Mouse (Mus musculus) liver, embryonic 11.5 days (tissue): ENCODE data around the gene Rad51b. TPM values are rescaled to one million over a fixed set of nuclear protein-coding genes. Genes with fewer than 3 reads are reported as not detected.
A peak's percentile ranks its signal among the peaks of the same experiment; 100 is the strongest.

Source experiments
- ATAC-seq: fragments of 200-750 bp; cut with Nextera tagmentation; replicated peaks from 2 replicates; pipeline ENCODE4 v1.8.0; 2017; ENCODE audit warnings: moderate number of reproducible peaks, mild to moderate bottlenecking, moderate TSS enrichment, moderate library complexity; ENCODE audit not compliant: low FRiP score
- DNase-seq: peaks from one replicate; pipeline ENCODE4 v3.0.0-alpha.2; 2017; ENCODE audit warnings: low spot score
- H3K27ac ChIP-seq: fragments of 300-500 bp; sonication (generic); 2 replicates; pipeline ENCODE4 v1.5.1; 2014; ENCODE audit warnings: mild to moderate bottlenecking, low read depth, low read length, control low read depth
- H3K27me3 ChIP-seq: fragments of 300-500 bp; sonication (generic); replicated peaks from 2 replicates; pipeline ENCODE4 v1.6.1; 2014; ENCODE audit warnings: low read length, mixed read lengths; ENCODE audit not compliant: control insufficient read depth, insufficient read depth
- H3K36me3 ChIP-seq: fragments of 300-500 bp; sonication (generic); 2 replicates; pipeline ENCODE4 v1.6.1; 2014; ENCODE audit warnings: mild to moderate bottlenecking, low read length, moderate library complexity, mixed read lengths; ENCODE audit not compliant: control insufficient read depth, insufficient read depth
- H3K4me1 ChIP-seq: fragments of 300-500 bp; sonication (generic); replicated peaks from 2 replicates; pipeline ENCODE4 v1.6.1; 2014; ENCODE audit warnings: low read length, mixed read lengths; ENCODE audit not compliant: control insufficient read depth, insufficient read depth
- H3K4me2 ChIP-seq: fragments of 300-500 bp; sonication (generic); 2 replicates; pipeline ENCODE4 v1.6.1; 2014; ENCODE audit warnings: mild to moderate bottlenecking, control low read depth, moderate library complexity
- H3K4me3 ChIP-seq: fragments of 300-500 bp; sonication (generic); 2 replicates; pipeline ENCODE4 v1.5.1; 2014; ENCODE audit warnings: low read depth, low read length, control low read depth
- H3K9ac ChIP-seq: fragments of 300-500 bp; sonication (generic); 2 replicates; pipeline ENCODE4 v1.6.1; 2014; ENCODE audit warnings: low read depth, low read length, control low read depth
- H3K9me3 ChIP-seq: fragments of 300-500 bp; sonication (generic); 2 replicates; pipeline ENCODE4 v1.6.1; 2016; ENCODE audit warnings: low read length, inconsistent platforms, mixed read lengths; ENCODE audit not compliant: control insufficient read depth
- WGBS: fragments of 180-500 bp; shearing (Covaris S2); extraction: QIAGEN DNeasy Blood & Tissue Kit; methylation state at CpG from one replicate; pipeline ENCODE4 v1.1.7; 2014; 5-methylcytosine and 5-hydroxymethylcytosine counted together
- polyA plus RNA-seq: library from polyadenylated mRNA; unstranded; fragments of >200 nt; fragmentation: Nextera tagmentation; extraction: Ambion mirVana; gene quantifications from 2 replicates; pipeline ENCODE4 v1.2.1, GENCODE M21; 2014

Rad51b gene
- polyA plus RNA-seq, result 7.7 and 8.3 TPM in 2 replicates

DNA sequence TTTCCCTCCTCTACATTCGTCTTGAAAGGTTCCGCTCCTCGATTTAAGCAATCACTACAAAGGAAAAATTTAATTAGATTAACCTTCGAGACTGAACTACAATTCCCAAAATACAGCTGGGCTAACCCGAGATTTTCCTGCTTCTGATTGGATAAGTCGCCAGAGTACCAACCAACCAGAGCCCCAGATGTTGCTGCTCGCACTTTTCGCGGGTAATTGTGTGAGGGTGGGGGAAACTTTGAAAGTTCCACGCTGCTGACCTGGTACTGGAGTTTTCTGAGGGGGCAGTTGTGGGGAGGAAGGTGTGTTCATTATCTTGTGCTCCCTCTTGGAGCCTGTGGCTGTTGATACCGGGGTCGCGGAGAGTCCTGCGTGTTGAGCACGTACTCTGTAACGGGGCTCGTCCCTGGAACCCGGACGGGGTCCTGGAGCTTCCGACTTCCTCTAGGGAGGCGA is at the start of gene Rad51b:
Gene Rad51b (plus strand): TSS at position 162 of the 456 bp plus-strand sequence.
- Histone ChIP-seq H3K4me3 (peak within 1 kb of the TSS; percentile 85), H3K27me3 (no peaks in the 10 kb centered on the region), H3K36me3 (no peaks in the 10 kb centered on the region), H3K9me3 (no peaks in the 10 kb centered on the region), H3K9ac (peak within 1 kb of the TSS; percentile 70), H3K4me1 (peaks cover 11% of the 10 kb centered on the region), H3K4me2 (peak within 1 kb of the TSS; percentile 78), H3K27ac (peak within 1 kb of the TSS; percentile 67; the same call in 1 of the 2 replicates)
- under 1% methylated on average over 21 of the region's 21 CpGs for whole genome bisulfite sequencing
- DNase-seq, result peak; percentile 81
- peak; percentile 85 for ATAC-seq

DNA sequence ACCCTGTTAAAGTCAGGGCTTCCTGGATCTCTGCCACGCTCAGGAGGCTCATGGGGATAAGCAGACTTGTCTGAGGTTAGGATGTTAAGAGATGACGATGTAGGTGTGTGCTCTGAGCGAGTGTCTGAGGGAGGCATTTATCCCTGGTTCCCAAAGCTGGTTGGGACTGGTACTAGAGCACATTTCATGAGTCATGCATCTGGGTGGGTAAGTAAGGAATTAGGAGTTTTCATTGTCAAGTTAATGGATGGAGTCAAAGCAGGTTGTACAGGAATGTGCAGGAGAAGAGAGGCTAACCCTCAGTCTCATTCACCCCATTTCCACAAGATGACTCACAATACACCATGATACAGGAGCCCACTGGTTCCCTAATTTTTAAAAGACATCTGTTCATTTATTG is 49.0 kb upstream of the Rad51b start:
- Histone ChIP-seq H3K27ac (no peak overlapping the region), H3K36me3 (peaks cover 29% of the 10 kb centered on the region), H3K4me3 (no peak overlapping the region), H3K27me3 (no peaks in the 10 kb centered on the region), H3K4me2 (no peak overlapping the region), H3K4me1 (no peaks in the 10 kb centered on the region), H3K9me3 (no peaks in the 10 kb centered on the region), H3K9ac (no peak overlapping the region)
- ATAC-seq (no peak), DNase-seq (no peak)
- 80% methylated on average over 3 of the region's 3 CpGs for WGBS

DNA sequence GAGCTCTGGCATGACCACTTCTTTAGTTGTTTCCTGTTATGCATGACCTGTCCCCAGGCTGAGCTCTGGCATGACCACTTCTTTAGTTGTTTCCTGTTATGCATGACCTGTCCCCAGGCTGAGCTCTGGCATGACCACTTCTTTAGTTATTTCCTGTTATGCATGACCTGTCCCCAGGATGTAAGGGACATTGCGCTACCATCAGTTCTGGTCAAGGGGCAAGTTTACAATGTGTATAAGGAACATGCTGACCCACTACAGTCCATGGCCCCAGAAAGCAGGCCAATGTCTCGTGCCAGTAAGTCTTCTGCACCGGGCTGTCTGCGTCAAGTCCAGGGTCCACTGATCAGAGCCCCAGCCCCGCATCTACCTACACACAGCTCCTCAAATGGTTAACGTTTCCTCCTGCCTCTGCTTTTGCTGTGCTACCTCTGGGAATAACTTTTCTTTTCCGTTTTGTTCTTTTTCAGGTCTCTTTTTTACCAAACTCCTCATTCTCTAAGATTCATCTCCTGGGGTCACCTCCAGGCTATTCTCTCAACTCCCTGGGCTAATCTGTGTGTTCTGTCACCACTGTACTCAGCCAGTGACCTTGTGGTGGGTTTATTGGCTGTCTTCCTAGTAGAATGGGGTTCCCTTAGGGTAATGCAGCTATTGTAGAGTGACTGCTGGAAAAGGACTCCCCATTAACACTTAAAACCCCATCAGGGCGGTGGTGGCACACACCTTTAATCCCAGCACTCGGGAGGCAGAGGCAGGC is 43.6 kb upstream of the Rad51b start:
- DNase-seq, result no peak
- no peak overlapping the region for H3K4me3 ChIP-seq
- no peaks in the 10 kb centered on the region for H3K4me1 ChIP-seq
- H3K36me3 ChIP-seq, result peaks cover 26% of the 10 kb centered on the region
- H3K9me3 ChIP-seq, result no peaks in the 10 kb centered on the region
- no peak overlapping the region for H3K9ac ChIP-seq
- ATAC-seq, result no peak
- H3K27ac ChIP-seq, result no peak overlapping the region
- WGBS, result 90% methylated on average over 9 of the region's 9 CpGs
- H3K4me2 ChIP-seq, result no peak overlapping the region
- H3K27me3 ChIP-seq, result no peaks in the 10 kb centered on the region

DNA sequence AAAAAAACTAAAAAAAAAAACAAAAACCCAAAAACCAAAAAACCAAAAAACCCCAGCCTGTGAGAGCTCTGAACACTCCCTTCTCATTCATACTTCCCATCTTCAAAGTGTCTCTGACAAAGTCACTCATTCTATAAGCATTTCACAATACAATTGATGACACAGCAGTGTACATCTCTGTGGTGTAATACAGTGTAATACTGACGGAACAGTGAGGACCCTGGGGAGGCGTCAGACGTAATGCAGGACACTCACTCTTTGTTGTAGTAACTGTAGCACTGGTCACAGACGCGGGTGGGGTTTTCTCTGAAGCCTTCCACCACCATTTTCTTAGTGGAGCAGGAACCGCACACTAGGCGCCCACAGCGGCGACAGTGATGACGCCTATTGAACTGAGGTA is 42.1 kb upstream of the Rad51b start:
- peaks cover 26% of the 10 kb centered on the region; the same call in 1 of the 2 replicates for H3K36me3 ChIP-seq
- ATAC-seq (no peak), DNase-seq (no peak)
- no peak overlapping the region for H3K4me2 ChIP-seq
- no peaks in the 10 kb centered on the region for H3K4me1 ChIP-seq
- H3K27ac ChIP-seq, result no peak overlapping the region
- H3K27me3 ChIP-seq, result no peaks in the 10 kb centered on the region
- H3K9me3 ChIP-seq, result no peaks in the 10 kb centered on the region
- H3K9ac ChIP-seq, result no peak overlapping the region
- WGBS, result 92% methylated on average over 10 of the region's 10 CpGs
- H3K4me3 ChIP-seq, result no peak overlapping the region

DNA sequence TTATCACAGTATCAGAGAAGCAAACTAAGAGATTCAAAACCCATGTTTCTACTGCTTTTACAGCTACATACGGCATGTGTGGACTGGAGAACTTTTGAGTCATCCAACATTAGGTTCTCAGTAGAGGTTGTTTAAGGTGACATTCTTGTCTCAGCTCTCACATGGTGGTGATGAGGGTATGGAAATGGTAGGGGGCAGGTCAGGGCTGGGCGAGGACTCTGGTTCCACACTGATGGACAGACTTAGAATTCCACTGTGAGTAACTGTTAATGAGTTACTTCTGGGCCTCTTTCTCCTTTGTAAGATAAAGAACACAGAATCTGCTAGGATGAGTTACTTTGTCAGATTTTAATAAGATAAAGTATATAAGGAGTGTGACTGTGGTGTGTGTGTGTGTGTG is 36.9 kb upstream of the Rad51b start:
- no peak for ATAC-seq

DNA sequence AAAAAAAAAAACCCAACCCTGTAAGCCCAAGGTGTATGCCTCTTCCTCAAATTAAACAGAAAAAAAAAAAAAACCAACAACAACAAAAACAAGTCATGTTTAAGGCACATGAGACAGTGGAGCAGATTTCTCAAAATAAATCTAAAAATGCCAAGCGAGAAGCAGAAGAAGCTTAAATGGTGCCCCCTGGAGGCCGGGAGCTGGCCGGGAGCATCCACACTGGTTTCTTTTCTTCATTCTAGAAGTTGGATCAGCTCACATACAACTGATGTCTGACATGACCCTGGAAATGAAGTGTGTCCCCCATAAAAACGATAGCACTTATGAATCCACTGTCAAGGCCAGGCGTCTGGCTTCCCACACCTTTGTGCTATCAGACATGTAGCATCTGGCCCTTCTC is 36.0 kb upstream of the Rad51b start:
- DNase-seq, result no peak
- ATAC-seq, result no peak
- Histone ChIP-seq H3K27me3 (no peaks in the 10 kb centered on the region), H3K4me2 (no peak overlapping the region), H3K9me3 (no peaks in the 10 kb centered on the region), H3K27ac (no peak overlapping the region), H3K36me3 (peaks cover 31% of the 10 kb centered on the region), H3K4me3 (no peak overlapping the region), H3K4me1 (no peaks in the 10 kb centered on the region), H3K9ac (no peak overlapping the region)
- WGBS, result 53% methylated on average over 5 of the region's 5 CpGs

More for the DNA sequence above, 36.9 kb upstream of the Rad51b start:
- Histone ChIP-seq H3K4me2 (no peak overlapping the region), H3K9ac (no peak overlapping the region), H3K27me3 (no peaks in the 10 kb centered on the region), H3K27ac (no peak overlapping the region), H3K4me3 (no peak overlapping the region), H3K36me3 (peaks cover 30% of the 10 kb centered on the region), H3K9me3 (no peaks in the 10 kb centered on the region), H3K4me1 (no peaks in the 10 kb centered on the region)
- no peak for DNase-seq
- 94% methylated on average over 2 of the region's 2 CpGs for WGBS

DNA sequence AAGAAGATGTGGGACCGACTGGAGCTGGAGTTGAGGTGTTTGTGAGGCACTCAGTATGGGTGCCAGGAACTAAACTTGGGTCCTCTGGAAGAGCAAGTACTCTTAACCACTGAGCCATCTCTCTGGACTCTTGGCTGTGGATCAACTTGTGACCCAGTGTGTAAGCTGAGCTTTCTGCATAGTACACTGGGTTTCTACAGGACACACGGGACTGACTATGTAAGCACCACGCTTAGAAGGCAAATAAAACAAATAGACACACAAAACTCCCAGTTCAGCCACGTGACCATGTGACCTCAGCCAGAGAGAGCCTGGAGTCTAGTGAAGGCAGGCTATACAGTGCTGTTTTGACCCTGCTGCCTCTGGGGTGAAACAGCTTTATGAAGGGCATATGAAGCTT is 24.5 kb upstream of the Rad51b start:
- Histone ChIP-seq H3K36me3 (peaks cover 43% of the 10 kb centered on the region), H3K27ac (no peak overlapping the region), H3K4me2 (no peak overlapping the region), H3K4me3 (no peak overlapping the region), H3K9me3 (no peaks in the 10 kb centered on the region), H3K4me1 (no peaks in the 10 kb centered on the region), H3K27me3 (no peaks in the 10 kb centered on the region), H3K9ac (no peak overlapping the region)
- WGBS, result 83% methylated on average over 4 of the region's 4 CpGs
- DNase-seq (no peak), ATAC-seq (no peak)

DNA sequence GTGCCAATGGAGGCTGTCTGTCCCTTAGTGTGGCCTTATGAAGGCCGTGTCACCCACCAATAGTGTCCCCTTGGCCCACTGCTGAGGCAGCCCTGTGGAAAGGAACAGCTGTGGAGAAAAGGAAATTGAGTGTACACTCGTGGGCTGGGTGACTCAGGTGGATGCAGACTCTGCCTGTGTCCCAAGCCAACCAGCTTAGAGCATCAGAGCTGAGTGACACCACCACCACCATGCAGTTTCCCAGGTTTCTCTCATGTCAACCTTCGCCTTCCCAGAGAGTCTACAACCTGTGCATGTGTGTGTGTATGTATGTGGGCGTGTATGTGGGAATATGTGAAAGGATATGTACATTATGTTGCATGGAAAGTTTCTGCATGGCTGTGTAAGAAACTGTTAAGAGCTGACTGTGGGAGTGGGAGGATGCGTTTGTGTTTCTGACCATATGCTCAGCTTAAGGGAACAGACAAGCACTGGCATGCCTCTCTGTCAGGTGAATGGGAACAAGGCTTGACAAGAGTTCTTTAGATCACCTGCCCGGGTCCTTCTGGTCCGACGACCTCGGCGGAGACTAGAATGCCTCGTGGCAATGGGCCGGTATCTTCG is 17.5 kb upstream of the Rad51b start:
- DNase-seq, result no peak
- Histone ChIP-seq H3K9ac (no peak overlapping the region), H3K4me2 (no peak overlapping the region), H3K36me3 (peaks cover 33% of the 10 kb centered on the region), H3K27me3 (no peaks in the 10 kb centered on the region), H3K4me1 (no peaks in the 10 kb centered on the region), H3K27ac (no peak overlapping the region), H3K4me3 (no peak overlapping the region), H3K9me3 (no peaks in the 10 kb centered on the region)
- ATAC-seq, result no peak
- WGBS, result 94% methylated on average over 13 of the region's 13 CpGs

DNA sequence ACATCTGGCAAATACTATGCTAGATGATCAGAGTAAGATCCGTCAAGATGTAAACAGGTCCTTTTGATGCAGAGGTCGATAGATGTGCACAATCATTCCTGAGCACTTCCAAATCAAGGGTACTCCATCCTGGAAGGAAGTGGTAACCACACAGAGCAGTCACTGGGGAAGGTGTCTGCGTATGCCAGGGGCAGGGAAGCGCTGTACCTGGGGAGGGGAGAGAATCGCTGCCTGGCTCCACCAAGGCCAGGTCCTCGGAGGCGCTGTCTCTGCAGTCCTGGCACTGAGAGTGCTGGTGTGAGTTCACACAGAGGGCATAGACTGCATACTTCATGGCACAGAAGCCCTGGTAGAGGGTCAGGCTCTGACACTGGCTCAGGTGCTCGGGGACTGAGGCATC is 14.5 kb upstream of the Rad51b start:
- H3K27me3 ChIP-seq, result no peaks in the 10 kb centered on the region
- ATAC-seq (no peak), DNase-seq (no peak)
- no peak overlapping the region for H3K9ac ChIP-seq
- H3K4me2 ChIP-seq, result no peak overlapping the region
- H3K27ac ChIP-seq, result no peak overlapping the region
- 89% methylated on average over 8 of the region's 8 CpGs for WGBS
- H3K4me3 ChIP-seq, result no peak overlapping the region
- H3K36me3 ChIP-seq, result peaks cover 38% of the 10 kb centered on the region
- no peaks in the 10 kb centered on the region for H3K4me1 ChIP-seq
- no peaks in the 10 kb centered on the region for H3K9me3 ChIP-seq
